Mouse (Mus musculus) ES-E14 (cell line): ENCODE measurements around the gene Rps6kc1. TPM values are rescaled to one million over a fixed set of nuclear protein-coding genes. Genes with fewer than 3 reads are reported as not detected.

Experiments
- DNase-seq: peaks from one replicate; pipeline ENCODE4 v3.0.0-alpha.2; 2013; ENCODE audit warnings: low read depth, low spot score
- H3K27ac ChIP-seq: 2 replicates; pipeline ENCODE4 v1.5.1; 2012; ENCODE audit warnings: low read depth, mild to moderate bottlenecking, low read length, moderate library complexity, mixed read lengths; ENCODE audit not compliant: poor library complexity, insufficient read depth, severe bottlenecking
- H3K36me3 ChIP-seq: 2 replicates; pipeline ENCODE4 v1.6.1; 2012; ENCODE audit warnings: mild to moderate bottlenecking, low read length, moderate library complexity, mixed read lengths; ENCODE audit not compliant: control insufficient read depth, poor library complexity, insufficient read depth, severe bottlenecking
- H3K4me1 ChIP-seq, 2 experiments: fragments of 150-350 bp in 1 of 2; sonication (generic) in 1 of 2; 2 replicates each; pipeline ENCODE4 v1.6.1; 2012; ENCODE audit warnings: low read length in 2 of 2, mild to moderate bottlenecking in 1 of 2, mixed read lengths in 1 of 2; ENCODE audit not compliant: control insufficient read depth in 2 of 2, insufficient read depth in 2 of 2, poor library complexity in 1 of 2
- H3K4me3 ChIP-seq, 2 experiments: fragments of 150-350 bp in 1 of 2; sonication (generic) in 1 of 2; 2 replicates each; pipeline ENCODE4 v1.5.1; 2012; ENCODE audit warnings: low read length in 2 of 2, low read depth in 1 of 2, mild to moderate bottlenecking in 1 of 2, mixed read lengths in 1 of 2; ENCODE audit not compliant: insufficient read depth in 1 of 2, poor library complexity in 1 of 2, severe bottlenecking in 1 of 2
- H3K9ac ChIP-seq: 2 replicates; pipeline ENCODE4 v1.6.1; 2012; ENCODE audit warnings: low read depth, mild to moderate bottlenecking, low read length, mixed read lengths; ENCODE audit not compliant: poor library complexity, insufficient read depth, severe bottlenecking
- H3K9me3 ChIP-seq: fragments of 150-350 bp; sonication (generic); 2 replicates; pipeline ENCODE4 v1.6.1; 2012; ENCODE audit warnings: low read depth, mild to moderate bottlenecking, low read length; ENCODE audit not compliant: control insufficient read depth, insufficient read depth
- CHD2 ChIP-seq: IDR thresholded peaks from 2 replicates; pipeline ENCODE4 v1.6.1; 2014; ENCODE audit warnings: mild to moderate bottlenecking, low read depth, low read length, inconsistent platforms
- HCFC1 ChIP-seq: IDR thresholded peaks from 2 replicates; pipeline ENCODE4 v1.6.1; 2012; ENCODE audit warnings: low read length, inconsistent platforms, borderline replicate concordance; ENCODE audit not compliant: insufficient read depth
- MAFK ChIP-seq: IDR thresholded peaks from 2 replicates; pipeline ENCODE4 v1.6.1; 2014; ENCODE audit warnings: mild to moderate bottlenecking, low read depth, low read length, inconsistent platforms; ENCODE audit not compliant: insufficient read depth
- ZC3H11A ChIP-seq: IDR thresholded peaks from 2 replicates; pipeline ENCODE4 v1.6.1; 2012; ENCODE audit warnings: low read depth, mild to moderate bottlenecking, inconsistent platforms, low read length, borderline replicate concordance
- ZNF384 ChIP-seq: IDR thresholded peaks from 2 replicates; pipeline ENCODE4 v1.6.1; 2012; ENCODE audit warnings: low read depth, low read length, inconsistent platforms
- in situ Hi-C, 2 experiments: fragments of 600-800 bp; cut with MboI; formaldehyde crosslinking; loops; one replicate each; pipeline ENCODE4 v1.15.1; 2025; ENCODE audit warnings: low sequenced_read_pairs in 2 of 2, inconsistent platforms in 1 of 2; ENCODE audit not compliant: unreplicated experiment in 2 of 2
- total RNA-seq: library from RNA; depleted of rRNA; stranded (reverse); fragments of 300-350 nt; gene quantifications from 2 replicates; pipeline ENCODE4 v1.2.3, GENCODE M21; 2012

Rps6kc1 gene
- total RNA-seq, 1 experiment = 19.3 TPM

- Histone ChIP-seq H3K9me3 (no peaks in the 10 kb centered on the region), H3K4me3 (no peak overlapping the region), H3K9ac (no peak overlapping the region), H3K4me1 (peaks cover 0 to 3% of the 10 kb centered on the region in 2 experiments; a peak in 1 of 4 replicates), H3K36me3 (peaks cover 6% of the 10 kb centered on the region; the same call in 1 of the 2 replicates), H3K27ac (no peak overlapping the region)
- DNase-seq = no peak
- in situ Hi-C loops = no loop called here
- TF ChIP-seq ZC3H11A (no peak), CHD2 (no peak), HCFC1 (no peak), ZNF384 (no peak), MAFK (no peak)
Measured at GRCm38 (mm10) chr1:190948439-190948838, 36.9 kb upstream of the Rps6kc1 start.

GRCm38 (mm10) chr1:190947986-190948385 lies 36.4 kb upstream of the Rps6kc1 start:
- peaks cover 6% of the 10 kb centered on the region; the same call in 1 of the 2 replicates for H3K36me3 ChIP-seq
- H3K9ac ChIP-seq = no peak overlapping the region
- no peak for DNase-seq
- H3K4me3 ChIP-seq = no peak overlapping the region
- no peaks in the 10 kb centered on the region for H3K9me3 ChIP-seq
- TF ChIP-seq ZNF384 = no peak
- no peak for TF ChIP-seq HCFC1
- TF ChIP-seq CHD2 = no peak
- H3K4me1 ChIP-seq = peaks cover 0 to 3% of the 10 kb centered on the region in 2 experiments; a peak in 1 of 4 replicates
- H3K27ac ChIP-seq = no peak overlapping the region
- in situ Hi-C loops = no loop called here

GRCm38 (mm10) chr1:190944109-190944760 lies 32.7 kb upstream of the Rps6kc1 start:
- Histone ChIP-seq H3K9ac (no peak overlapping the region), H3K4me1 (peaks cover 0 to 3% of the 10 kb centered on the region in 2 experiments; a peak in 1 of 4 replicates), H3K9me3 (no peaks in the 10 kb centered on the region), H3K4me3 (no peak overlapping the region), H3K27ac (no peak overlapping the region), H3K36me3 (peaks cover 18% of the 10 kb centered on the region)
- in situ Hi-C loops = no loop called here
- DNase-seq = peak; percentile 54
- TF ChIP-seq MAFK = 0 out of 2 replicates have a peak, but pooled peaks have one; percentile 5
- no peak for TF ChIP-seq CHD2
- TF ChIP-seq HCFC1 = no peak
- peak; percentile 82; the same call in 1 of the 2 replicates for TF ChIP-seq ZC3H11A
- no peak for TF ChIP-seq ZNF384

- Histone ChIP-seq H3K9me3 (no peaks in the 10 kb centered on the region), H3K4me3 (no peak overlapping the region), H3K9ac (no peak overlapping the region), H3K4me1 (no peaks in the 10 kb centered on the region), H3K36me3 (peaks cover 14% of the 10 kb centered on the region), H3K27ac (no peak overlapping the region; the same call in 1 of the 2 replicates)
- TF ChIP-seq MAFK = no peak
- TF ChIP-seq CHD2 = no peak
- TF ChIP-seq ZC3H11A = no peak
- DNase-seq = no peak
- in situ Hi-C loops = no loop called here
Measured at GRCm38 (mm10) chr1:190939803-190940202, 28.2 kb upstream of the Rps6kc1 start.

GRCm38 (mm10) chr1:190930181-190930580 lies 18.6 kb upstream of the Rps6kc1 start:
- no peak for TF ChIP-seq HCFC1
- TF ChIP-seq CHD2 = no peak
- no peak for TF ChIP-seq ZNF384
- TF ChIP-seq ZC3H11A = no peak
- TF ChIP-seq MAFK = no peak
- Histone ChIP-seq H3K27ac (no peak overlapping the region), H3K4me1 (peaks cover 2 to 6% of the 10 kb centered on the region in 2 experiments; a peak in 3 of 4 replicates), H3K36me3 (peaks cover 3% of the 10 kb centered on the region; the same call in 1 of the 2 replicates), H3K9me3 (no peaks in the 10 kb centered on the region), H3K4me3 (no peak overlapping the region), H3K9ac (no peak overlapping the region)
- DNase-seq = no peak
- in situ Hi-C loops = no loop called here
